13 mouse cellular contexts compared by ENCODE assay signal in genomic region chr2:173770620-173771019, GRCm38 (mm10). TPM values are rescaled to one million over a fixed set of nuclear protein-coding genes. Genes with fewer than 3 reads are reported as not detected.
DNase-seq lines count a peak whose midpoint lies in the region; ATAC-seq lines count a peak whose summit lies in the region.
"Had no signal": no experiment of that assay in that cellular context is flagged by ENCODE, and none has a peak within 500 bp of the region (broad histone marks: within the 10 kb centered on the region; RNA-seq: fewer than 3 reads in every experiment).

No protein-coding gene starts in this region.

- peaks cover 79% of the 10 kb centered on the region for H3K4me1 ChIP-seq in hindbrain, embryonic 10.5 days (replicated peaks)
- H3K4me1 ChIP-seq in hindbrain, embryonic 14.5 days (replicated peaks; ENCODE audit: control insufficient read depth, insufficient read depth, low read length) = peaks cover 51% of the 10 kb centered on the region
- peaks cover 17% of the 10 kb centered on the region for H3K4me1 ChIP-seq in intestine, embryonic 15.5 days (replicated peaks)

- 0 out of 2 replicates have a peak overlapping the region, but pooled peaks have one; percentile 3 for H3K27ac ChIP-seq in hindbrain, embryonic 10.5 days
- H3K27ac ChIP-seq in hindbrain, embryonic 14.5 days = no peak overlapping the region
- no peak overlapping the region for H3K27ac ChIP-seq in intestine, embryonic 15.5 days
- H3K27ac ChIP-seq: embryonic facial prominence, embryonic 13.5 days had no signal

- no peak overlapping the region for H3K9ac ChIP-seq in hindbrain, embryonic 14.5 days
- H3K9ac ChIP-seq in intestine, embryonic 15.5 days = no peak overlapping the region
- H3K9ac ChIP-seq: embryonic facial prominence, embryonic 13.5 days had no signal

- H3K4me3 ChIP-seq in hindbrain, embryonic 10.5 days = no peak overlapping the region
- H3K4me3 ChIP-seq in hindbrain, embryonic 14.5 days (replicated peaks; ENCODE audit: low read length) = no peak overlapping the region
- H3K4me3 ChIP-seq in intestine, embryonic 15.5 days (replicated peaks) = no peak overlapping the region
- H3K4me3 ChIP-seq: embryonic facial prominence, embryonic 13.5 days had no signal

- no peak for ATAC-seq in hindbrain, embryonic 14.5 days (ENCODE audit: low FRiP score)
- ATAC-seq in intestine, embryonic 15.5 days = 0 out of 2 replicates have a peak, but pooled peaks have one; percentile 23
- no peak for ATAC-seq in megakaryocyte, adult 5-6 weeks (ENCODE audit: poor library complexity, severe bottlenecking)

- no peak for DNase-seq in hindbrain, embryonic 10.5 days (ENCODE audit: low spot score)
- DNase-seq in hindbrain, embryonic 14.5 days (ENCODE audit: low spot score) = no peak
- DNase-seq in A20 (ENCODE audit: low read depth, low spot score) (peak; percentile 90), ZHBTc4 (ENCODE audit: low read depth, low spot score) (peak; percentile 65)
- DNase-seq in spleen, postnatal 14 days (ENCODE audit: low spot score in 2 of 2) = no peak
- no peak for DNase-seq in frontal cortex, postnatal 25 days (ENCODE audit: low spot score in 2 of 2)
- DNase-seq: heart, postnatal 4 days; layer of hippocampus, adult 9-11 months had no signal

- H3K9me3 ChIP-seq in hindbrain, embryonic 10.5 days = no peaks in the 10 kb centered on the region
- no peaks in the 10 kb centered on the region for H3K9me3 ChIP-seq in hindbrain, embryonic 14.5 days (ENCODE audit: control insufficient read depth, low read length)
- no peaks in the 10 kb centered on the region for H3K9me3 ChIP-seq in intestine, embryonic 15.5 days
- H3K9me3 ChIP-seq: embryonic facial prominence, embryonic 13.5 days had no signal

- H3K36me3 ChIP-seq in hindbrain, embryonic 10.5 days = peaks cover 36% of the 10 kb centered on the region
- no peaks in the 10 kb centered on the region for H3K36me3 ChIP-seq in hindbrain, embryonic 14.5 days (replicated peaks; ENCODE audit: control insufficient read depth, insufficient read depth)
- H3K36me3 ChIP-seq in intestine, embryonic 15.5 days = no peaks in the 10 kb centered on the region

- H3K4me2 ChIP-seq in hindbrain, embryonic 14.5 days (replicated peaks) = no peak overlapping the region
- no peak overlapping the region for H3K4me2 ChIP-seq in intestine, embryonic 15.5 days (replicated peaks)
- H3K4me2 ChIP-seq: embryonic facial prominence, embryonic 13.5 days had no signal

- 71% methylated on average over 5 of the region's 5 CpGs for WGBS in hindbrain, embryonic 10.5 days
- 59% methylated on average over 5 of the region's 5 CpGs for WGBS in hindbrain, embryonic 14.5 days
- WGBS in intestine, embryonic 15.5 days = 68% methylated on average over 5 of the region's 5 CpGs

- no peaks in the 10 kb centered on the region for H3K27me3 ChIP-seq in hindbrain, embryonic 10.5 days (ENCODE audit: insufficient read depth, poor library complexity, severe bottlenecking)
- no peaks in the 10 kb centered on the region for H3K27me3 ChIP-seq in hindbrain, embryonic 14.5 days (ENCODE audit: control insufficient read depth, insufficient read depth, low read length)
- no peaks in the 10 kb centered on the region for H3K27me3 ChIP-seq in intestine, embryonic 15.5 days (replicated peaks)
- H3K27me3 ChIP-seq: embryonic facial prominence, embryonic 13.5 days had no signal

RNA-seq across cellular contexts. Expression of gene Vapb, which starts 33.3 kb away (rescaled TPM):
- polyA plus RNA-seq in hindbrain, embryonic 10.5 days (2016; fragmentation: Nextera tagmentation; extraction: Ambion mirVana) = 11.7 and 14.9 TPM in 2 replicates
- 14.1 and 19.1 TPM in 2 replicates for polyA plus RNA-seq in hindbrain, embryonic 14.5 days (2014; fragmentation: Nextera tagmentation; extraction: Ambion mirVana)
- 13.3 and 14.5 TPM in 2 replicates for polyA plus RNA-seq in intestine, embryonic 15.5 days (2015; fragmentation: Nextera tagmentation; extraction: Ambion mirVana)
- total RNA-seq in megakaryocyte, adult 5-6 weeks (2015) = 11.2 and 14.3 TPM in 2 replicates
- 85.1 and 86.5 TPM in 2 replicates for total RNA-seq in megakaryocyte, adult 5-6 weeks (2017)

RNA-seq across cellular contexts. Expression of gene 1700010B08Rik, which starts 51.4 kb away (rescaled TPM):
- polyA plus RNA-seq in hindbrain, embryonic 10.5 days (2016; fragmentation: Nextera tagmentation; extraction: Ambion mirVana) = not detected in 2 replicates
- not detected in 2 replicates for polyA plus RNA-seq in hindbrain, embryonic 14.5 days (2014; fragmentation: Nextera tagmentation; extraction: Ambion mirVana)
- polyA plus RNA-seq in intestine, embryonic 15.5 days (2015; fragmentation: Nextera tagmentation; extraction: Ambion mirVana) = not detected in 2 replicates
- total RNA-seq in megakaryocyte, adult 5-6 weeks (2015) = not detected in 2 replicates
- total RNA-seq in megakaryocyte, adult 5-6 weeks (2017) = not detected in 2 replicates
- total RNA-seq: heart, postnatal 4 days; MEL had no signal
- polyA plus RNA-seq: embryonic facial prominence, embryonic 13.5 days; lung, embryonic 16.5 days had no signal

Comparison
In these comparisons a context has a peak if more than half of its experiments do, and no peak if none do; other contexts are left out.
1. DNase-seq: peak in A20 (single experiment) and ZHBTc4 (single experiment); none in hindbrain, embryonic 10.5 days (single experiment), hindbrain, embryonic 14.5 days (single experiment), spleen, postnatal 14 days (0 of 2) and frontal cortex, postnatal 25 days (0 of 2).